Mouse (Mus musculus) spleen, adult 12 weeks (tissue): ENCODE measurements around the gene Trove2.
"Not testable (repeated sequence)": the region's sequence is repeated elsewhere in the genome, so short reads cannot be mapped to it uniquely, and the experiment has no call there.

Experiments
- DNase-seq: peaks from one replicate; pipeline ENCODE4 v3.0.0; 2022; ENCODE audit warnings: low spot score

The Trove2 gene

DNA sequence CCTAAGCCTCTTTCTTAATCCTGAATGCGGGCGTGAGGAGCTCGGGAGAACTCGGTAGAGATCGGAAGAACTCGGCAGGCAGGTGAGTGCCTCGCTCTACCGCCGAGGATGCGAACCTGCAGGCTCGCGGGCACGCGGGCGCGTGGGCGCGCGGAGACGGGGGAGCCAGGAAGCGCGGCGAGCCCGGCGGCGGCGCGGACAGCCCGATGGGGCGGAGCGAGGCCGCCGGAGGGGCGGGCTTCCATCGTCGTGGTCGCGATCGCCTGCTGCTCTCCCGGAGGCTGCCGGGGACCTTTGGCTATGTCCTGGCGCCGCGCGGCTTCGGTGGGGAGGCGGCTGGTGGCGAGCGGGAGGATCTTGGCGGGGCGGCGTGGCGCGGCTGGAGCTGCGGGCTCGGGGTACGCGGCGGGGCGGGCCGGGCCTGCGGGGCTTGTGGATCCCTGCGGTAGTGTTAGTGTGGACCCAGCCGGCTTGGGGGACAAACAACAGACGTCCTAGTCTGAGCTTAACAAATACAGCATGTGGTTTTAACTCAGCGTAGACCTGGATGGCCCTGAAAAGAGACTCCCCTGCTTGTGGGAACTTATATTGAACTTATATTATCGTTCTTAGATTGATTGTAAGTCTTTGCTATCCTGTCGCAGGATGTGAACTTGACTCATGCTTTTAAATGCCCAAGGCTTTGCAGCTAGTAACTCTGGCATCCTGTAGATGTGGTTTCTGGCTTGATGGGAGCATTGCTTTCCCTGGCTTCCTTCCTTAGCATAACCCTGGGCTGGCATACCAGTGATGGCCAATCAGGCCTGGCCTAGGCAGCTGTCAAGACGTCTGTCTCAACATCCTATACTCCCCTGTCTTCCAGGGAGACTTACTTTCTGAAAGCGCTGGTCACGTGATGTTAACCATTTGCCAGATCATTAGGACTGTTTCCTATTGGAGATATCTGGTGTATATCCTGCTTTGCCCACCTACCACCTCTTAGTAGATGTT is 37.2 kb downstream of the Trove2 start:
- peak; percentile 81 for DNase-seq

DNA sequence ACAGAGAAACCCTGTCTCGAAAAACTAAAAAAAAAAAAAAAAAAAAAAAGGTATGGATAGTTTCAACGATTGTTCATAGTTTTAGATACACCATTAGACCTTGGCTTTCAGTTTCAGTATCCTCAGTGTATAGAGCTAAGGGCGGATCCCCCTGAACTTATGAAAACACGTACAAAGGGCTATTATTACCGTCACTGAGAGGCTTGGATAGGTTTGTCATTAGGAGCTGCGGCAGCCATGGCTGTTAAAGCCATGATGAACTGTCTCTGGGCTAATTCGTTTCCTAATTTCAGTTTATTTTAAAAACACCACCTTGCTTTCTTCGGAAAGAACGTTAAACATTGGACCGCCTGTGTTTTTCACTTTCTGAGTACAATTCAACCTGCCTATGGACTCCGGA is 38.1 kb downstream of the Trove2 start:
- no peak for DNase-seq

DNA sequence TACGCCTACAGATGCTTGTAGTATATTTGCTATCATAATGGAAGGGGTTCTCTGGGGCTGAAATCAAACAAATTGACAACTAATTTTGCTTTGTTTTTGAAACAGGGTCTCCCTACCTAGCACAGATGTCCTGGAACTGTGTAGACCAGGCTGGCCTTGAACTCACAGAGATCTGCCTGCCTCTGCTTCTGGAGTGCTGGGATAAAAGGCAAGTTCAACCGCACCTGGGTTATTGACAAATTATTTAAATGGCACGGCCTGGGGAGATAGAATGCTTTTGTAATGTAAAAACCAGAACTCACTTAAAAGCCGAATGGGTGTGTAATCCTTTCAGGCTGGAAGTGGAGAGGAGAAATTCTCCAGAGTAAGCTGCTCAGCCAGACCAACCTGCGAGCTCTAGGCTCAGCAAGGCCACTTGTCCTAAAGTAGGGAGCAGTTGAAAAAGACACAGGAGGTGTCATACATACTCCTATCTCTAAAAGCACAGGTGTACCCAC is 42.9 kb downstream of the Trove2 start:
- DNase-seq: no peak

DNA sequence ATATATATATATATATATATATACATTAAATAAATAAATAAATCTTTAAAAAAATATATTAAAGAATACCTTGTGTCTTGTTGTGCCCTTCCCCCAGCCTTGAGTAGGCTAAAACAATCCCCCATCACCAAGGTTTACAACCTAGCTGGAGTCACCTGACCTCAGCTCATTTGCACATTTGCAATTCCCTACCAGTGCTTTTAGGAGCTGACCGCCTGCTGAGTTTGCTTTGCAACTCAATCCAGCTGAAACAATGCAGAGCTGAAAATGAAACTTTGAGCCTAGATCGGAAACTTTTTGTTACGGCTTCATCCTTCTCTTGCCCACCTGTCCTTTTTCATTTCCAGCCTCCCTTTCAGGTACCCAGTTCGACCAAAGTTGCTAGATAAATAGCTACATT is 45.2 kb downstream of the Trove2 start:
- DNase-seq: no peak

DNA sequence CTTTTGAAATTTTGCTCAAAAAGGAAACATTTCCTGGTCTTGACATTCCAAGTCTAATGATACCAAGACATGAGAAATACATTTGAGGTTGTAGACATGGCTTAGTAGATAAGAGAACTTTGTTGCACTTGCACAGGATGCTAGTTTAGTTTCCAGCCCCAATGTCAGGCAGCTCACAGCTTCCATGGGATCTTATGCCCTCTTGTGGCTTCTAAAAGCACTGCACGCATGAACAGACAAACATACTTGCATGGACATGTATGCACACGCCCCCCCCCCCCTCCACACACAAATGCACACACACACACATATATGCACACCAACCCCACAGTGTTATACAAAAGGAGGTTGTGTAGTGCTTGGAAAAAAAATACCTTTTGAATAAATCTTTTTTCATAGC is 46.0 kb downstream of the Trove2 start:
- DNase-seq: no peak

DNA sequence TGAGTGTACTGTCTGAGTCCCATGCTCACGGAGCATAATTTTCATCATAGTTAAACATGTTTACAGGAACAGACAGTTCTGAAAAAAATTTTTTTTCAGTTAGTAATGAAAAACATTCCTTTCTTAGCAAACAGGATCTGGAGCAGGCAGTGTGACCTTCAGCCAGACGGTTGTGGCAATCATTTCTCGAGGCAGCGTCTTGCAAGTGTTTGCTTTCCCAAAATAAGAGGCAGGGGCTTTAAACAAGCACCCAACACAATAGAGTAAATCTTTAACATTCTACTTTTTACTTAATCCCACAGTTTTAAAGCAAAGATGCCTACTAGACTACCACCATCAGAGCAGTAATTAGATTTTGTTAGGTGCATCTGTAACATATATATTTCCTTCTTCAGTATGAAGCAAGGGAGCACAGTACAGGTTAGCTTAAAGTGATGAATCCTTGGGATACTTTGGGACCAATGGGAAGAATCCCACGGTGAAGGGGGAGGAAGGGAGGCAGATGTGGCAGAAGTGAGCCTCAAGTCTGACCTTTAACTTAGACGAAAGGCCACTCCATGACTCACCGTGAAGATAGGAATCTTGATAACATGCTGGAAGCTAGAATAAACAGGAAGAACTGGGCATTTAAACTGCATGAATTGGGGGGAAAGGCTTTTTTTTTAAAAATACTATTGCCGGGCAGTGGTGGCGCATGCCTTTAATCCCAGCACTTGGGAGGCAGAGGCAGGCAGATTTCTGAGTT is 49.0 kb downstream of the Trove2 start:
- no peak for DNase-seq

DNA sequence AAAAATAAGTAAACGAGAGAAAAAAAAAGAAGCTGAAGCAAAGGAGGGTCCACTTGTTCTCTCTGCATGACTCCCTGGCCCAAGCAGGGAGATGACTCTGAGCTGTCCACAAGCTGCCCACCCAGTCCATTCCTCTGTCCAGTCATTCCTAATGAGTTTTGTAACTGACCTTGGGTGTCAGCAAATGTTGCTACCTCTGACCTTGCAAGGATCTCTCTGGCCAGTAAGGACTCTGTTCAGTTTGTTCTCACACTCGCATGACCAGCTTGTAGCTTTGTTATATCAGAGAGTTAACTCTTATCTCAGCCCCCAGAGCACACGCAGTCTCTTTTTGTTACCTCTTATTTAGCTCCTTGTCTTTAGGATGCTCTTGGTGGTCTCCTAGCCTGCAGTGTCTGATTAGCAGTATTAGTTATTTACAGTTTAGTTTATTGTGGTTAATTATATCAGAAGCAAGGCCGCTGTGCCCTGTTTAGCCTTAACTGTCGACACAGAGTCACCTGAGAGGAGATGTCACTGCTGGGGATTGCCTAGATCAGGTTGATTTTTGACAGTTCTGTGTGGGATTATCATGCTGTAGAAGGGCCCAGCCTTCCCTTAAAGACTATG is 52.3 kb downstream of the Trove2 start:
- no peak for DNase-seq

DNA sequence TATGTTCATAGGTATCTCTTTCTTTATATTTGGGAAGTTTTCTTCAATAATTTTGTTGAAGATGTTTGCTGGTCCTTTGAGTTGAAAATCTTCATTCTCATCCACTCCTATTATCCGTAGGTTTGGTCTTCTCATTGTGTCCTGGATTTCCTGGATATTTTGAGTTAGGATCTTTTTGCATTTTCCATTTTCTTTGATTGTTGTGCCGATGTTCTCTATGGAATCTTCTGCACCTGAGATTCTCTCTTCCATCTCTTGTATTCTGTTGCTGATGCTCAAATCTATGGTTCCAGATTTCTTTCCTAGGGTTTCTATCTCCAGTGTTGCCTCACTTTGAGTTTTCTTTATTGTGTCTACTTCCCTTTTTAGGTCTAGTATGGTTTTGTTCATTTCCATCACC is 60.8 kb downstream of the Trove2 start, which contains the start of gene Glrx2:
TSS of gene Glrx2 (plus strand) at position 301 of the 400 bp plus-strand sequence.
- not testable (repeated sequence) for DNase-seq

DNA sequence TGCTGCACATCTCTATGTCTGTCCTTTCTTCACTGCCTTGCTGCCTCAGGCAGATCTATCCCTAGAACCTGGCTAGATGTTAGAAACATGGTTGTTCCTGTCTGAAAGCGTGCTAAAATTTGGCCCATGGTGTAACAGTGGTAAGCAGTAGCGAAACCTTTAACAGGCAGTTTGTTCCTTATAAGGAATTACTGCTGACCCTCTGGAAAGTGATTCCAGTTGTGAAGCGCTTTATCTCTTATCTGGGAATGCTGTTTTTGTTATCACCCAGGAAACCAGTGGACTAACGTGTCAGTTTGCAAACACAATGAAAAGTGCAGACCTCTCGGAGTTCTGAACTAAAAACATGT is 66.3 kb downstream of the Trove2 start:
- no peak for DNase-seq

DNA sequence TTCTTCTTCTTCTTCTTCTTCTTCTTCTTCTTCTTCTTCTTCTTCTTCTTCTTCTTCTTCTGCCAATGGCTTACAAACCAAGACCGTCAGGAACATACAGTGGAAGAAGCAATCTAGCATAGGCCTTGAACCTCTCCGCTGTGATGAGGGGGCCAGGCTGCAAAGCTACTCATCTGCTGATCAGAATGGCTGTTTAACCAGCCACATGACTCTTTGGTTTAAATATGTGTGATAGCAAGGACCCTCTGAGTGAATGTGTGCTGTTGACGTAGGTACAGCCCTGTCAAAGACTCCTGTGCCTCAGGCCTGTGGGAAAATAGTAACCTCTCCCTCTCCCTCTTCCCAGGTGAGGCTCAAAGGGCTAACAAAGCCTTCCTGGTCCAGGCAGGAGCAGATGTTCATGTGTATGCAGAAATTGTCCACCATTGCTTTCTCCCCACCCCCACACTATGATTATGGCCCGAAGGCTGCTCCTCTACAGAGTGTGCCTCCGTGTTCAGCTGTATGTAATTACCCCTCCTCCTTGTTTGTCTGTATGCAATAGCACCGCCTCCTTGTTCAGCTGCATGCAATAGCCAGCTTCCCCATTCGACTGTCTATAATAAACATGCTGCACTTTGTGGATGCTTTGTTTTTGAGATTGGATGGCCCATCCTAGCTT is 66.8 kb downstream of the Trove2 start:
- DNase-seq: no peak

DNA sequence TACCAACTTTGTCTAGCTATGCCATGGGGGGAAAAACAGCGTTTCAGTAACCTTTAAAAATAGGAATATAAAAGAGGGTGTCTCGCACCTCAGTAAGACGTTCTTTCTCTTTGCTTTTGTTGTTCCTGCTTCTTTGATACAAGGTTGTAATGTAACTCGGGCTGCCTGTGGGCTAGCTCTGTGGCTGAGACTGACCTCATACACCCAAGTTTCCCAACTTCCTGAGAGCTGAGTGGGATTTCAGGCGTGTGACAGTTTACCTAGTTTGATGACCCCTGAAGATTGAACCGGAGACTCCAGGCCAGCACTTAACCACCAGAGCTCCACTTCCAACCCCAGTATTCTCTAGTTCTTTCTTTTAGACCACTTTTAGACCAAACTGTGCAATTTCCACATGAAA is 68.5 kb downstream of the Trove2 start:
- no peak for DNase-seq

DNA sequence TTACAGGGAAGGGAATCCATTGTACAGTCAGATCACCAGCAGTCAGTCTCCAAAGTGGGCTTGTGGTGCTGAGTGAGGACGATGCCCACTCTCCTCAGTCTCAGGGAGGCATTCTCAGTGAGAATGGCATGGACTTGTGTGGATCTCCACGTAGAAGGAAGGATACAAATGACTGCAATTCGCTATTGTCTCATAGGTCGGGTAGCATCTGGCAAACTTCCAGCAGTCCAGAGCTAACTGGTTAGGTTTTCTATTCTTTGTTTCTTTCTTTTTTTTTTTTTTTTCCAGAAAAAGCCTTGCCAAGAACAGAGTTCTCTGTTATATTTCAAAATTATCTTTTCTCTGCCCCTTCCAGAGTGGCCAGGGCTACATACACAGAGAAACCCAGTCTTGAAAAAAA is 69.9 kb downstream of the Trove2 start:
- DNase-seq: no peak

DNA sequence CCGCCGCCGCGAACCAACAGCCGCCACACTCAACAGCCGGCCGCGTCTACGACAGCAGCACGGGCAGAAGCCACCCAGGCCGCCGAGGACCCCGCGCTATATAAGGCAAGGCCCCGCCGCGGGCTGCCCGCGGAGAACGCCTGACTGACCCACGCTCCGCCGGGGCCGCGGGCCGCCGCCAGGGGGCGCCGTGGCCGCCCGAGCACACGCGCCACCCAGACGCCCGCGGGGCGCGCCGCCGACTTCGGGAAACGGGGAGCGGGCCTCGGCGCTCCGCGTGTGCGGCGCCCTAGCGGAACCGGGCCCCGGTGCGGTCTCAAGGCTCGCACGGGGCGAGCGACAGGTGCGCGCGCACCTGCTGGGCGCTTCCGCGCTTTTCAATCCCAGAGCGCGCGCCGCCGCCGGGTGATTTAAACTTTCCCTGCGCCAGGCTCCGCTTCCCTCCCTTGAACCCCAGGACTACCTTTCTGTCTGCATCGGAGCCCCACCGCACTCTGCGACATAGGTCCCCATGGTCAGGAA is 74.1 kb downstream of the Trove2 start, which contains the start of gene Cdc73:
TSS of gene Cdc73 (minus strand) at position 153 of the 522 bp plus-strand sequence.
- DNase-seq: peak; percentile 90

DNA sequence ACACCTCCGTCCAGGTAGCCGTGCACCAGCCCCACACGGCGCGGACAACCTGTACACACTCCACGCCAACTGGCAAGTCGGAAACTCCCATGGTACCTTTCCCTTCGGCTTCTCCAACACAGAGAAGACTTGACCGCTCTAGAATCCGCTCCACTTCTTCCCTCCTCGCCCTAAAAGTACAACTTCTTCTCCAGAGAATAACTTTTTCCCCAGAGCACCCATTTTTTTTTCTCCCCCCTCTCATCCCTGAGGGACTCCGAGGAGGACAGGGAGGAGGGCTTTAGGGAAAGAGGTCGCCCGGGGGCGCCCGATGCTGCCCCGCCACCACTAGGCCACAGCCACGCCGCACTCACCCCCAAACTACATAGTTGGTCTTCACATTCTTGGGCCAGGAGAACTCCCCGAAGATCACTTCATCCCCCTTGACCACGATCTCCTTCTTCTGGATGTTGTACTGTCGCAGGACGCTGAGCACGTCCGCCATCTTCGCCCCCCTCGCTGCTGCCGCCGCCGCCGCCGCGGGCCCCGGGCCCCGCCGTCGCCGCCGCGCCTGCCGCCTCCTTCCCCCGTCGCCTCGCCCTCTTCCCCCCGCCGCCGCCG is 74.6 kb downstream of the Trove2 start:
- no peak for DNase-seq

DNA sequence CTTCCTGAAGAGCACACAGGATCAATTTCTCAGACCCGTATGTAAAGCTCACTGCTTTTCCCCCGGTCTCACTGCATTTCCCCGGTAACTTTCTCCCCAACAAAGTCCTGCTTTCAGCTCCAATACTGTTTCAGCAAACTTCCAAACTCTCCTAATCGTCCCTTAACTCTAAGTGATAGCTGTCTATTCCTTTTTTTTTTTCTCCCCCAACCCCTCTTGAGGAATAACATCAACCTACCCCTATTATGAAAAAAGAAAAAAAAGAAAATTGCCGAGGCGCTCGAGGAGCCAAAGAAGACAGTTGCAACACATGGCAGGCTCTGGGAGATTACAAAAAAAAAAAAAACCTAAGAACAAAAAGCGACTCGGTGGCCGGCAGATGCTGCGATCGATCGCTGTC is 75.1 kb downstream of the Trove2 start:
- DNase-seq: no peak
